Mouse (Mus musculus) G1E (cell line): Measurements from ENCODE around the gene Dchs1.

Source experiments
- CTCF ChIP-seq: IDR thresholded peaks from 2 replicates; pipeline ENCODE4 v1.5.1; 2012; ENCODE audit warnings: low read depth, low read length, inconsistent platforms, mixed read lengths
- GATA1 ChIP-seq: IDR thresholded peaks from 2 replicates; pipeline ENCODE4 v1.6.1; 2012; ENCODE audit warnings: borderline replicate concordance, low read length, inconsistent platforms, mixed read lengths
- GATA2 ChIP-seq: IDR thresholded peaks from 2 replicates; pipeline ENCODE4 v1.6.1; 2012; ENCODE audit warnings: low read depth, low read length, inconsistent platforms, borderline replicate concordance
- POLR2AphosphoS5 ChIP-seq: IDR thresholded peaks from 2 replicates; pipeline ENCODE4 v1.6.1; 2012; ENCODE audit warnings: low read depth, low read length, inconsistent platforms; ENCODE audit not compliant: insufficient replicate concordance
- TAL1 ChIP-seq: conservative IDR thresholded peaks from 2 replicates; pipeline ENCODE4 v1.6.1; 2012; ENCODE audit warnings: low read depth, low read length, inconsistent platforms, mixed read lengths

GRCm38 (mm10) chr7:105737648-105738047 lies 49.8 kb downstream of the Dchs1 start:
- TF ChIP-seq CTCF, result no peak
- no peak for TF ChIP-seq POLR2AphosphoS5
- TF ChIP-seq TAL1, result no peak
- no peak for TF ChIP-seq GATA1
- TF ChIP-seq GATA2, result no peak
